Mouse (Mus musculus) liver, embryonic 11.5 days (tissue): Measurements from ENCODE around the gene Gm5105. TPM values are rescaled to one million over a fixed set of nuclear protein-coding genes. Genes with fewer than 3 reads are reported as not detected.

ENCODE experiments used
- ATAC-seq: fragments of 200-750 bp; cut with Nextera tagmentation; replicated peaks from 2 replicates; pipeline ENCODE4 v1.8.0; 2017; ENCODE audit warnings: moderate number of reproducible peaks, mild to moderate bottlenecking, moderate TSS enrichment, moderate library complexity; ENCODE audit not compliant: low FRiP score
- DNase-seq: peaks from one replicate; pipeline ENCODE4 v3.0.0-alpha.2; 2017; ENCODE audit warnings: low spot score
- H3K27ac ChIP-seq: fragments of 300-500 bp; sonication (generic); 2 replicates; pipeline ENCODE4 v1.5.1; 2014; ENCODE audit warnings: mild to moderate bottlenecking, low read depth, low read length, control low read depth
- H3K27me3 ChIP-seq: fragments of 300-500 bp; sonication (generic); replicated peaks from 2 replicates; pipeline ENCODE4 v1.6.1; 2014; ENCODE audit warnings: low read length, mixed read lengths; ENCODE audit not compliant: control insufficient read depth, insufficient read depth
- H3K36me3 ChIP-seq: fragments of 300-500 bp; sonication (generic); 2 replicates; pipeline ENCODE4 v1.6.1; 2014; ENCODE audit warnings: mild to moderate bottlenecking, low read length, moderate library complexity, mixed read lengths; ENCODE audit not compliant: control insufficient read depth, insufficient read depth
- H3K4me1 ChIP-seq: fragments of 300-500 bp; sonication (generic); replicated peaks from 2 replicates; pipeline ENCODE4 v1.6.1; 2014; ENCODE audit warnings: low read length, mixed read lengths; ENCODE audit not compliant: control insufficient read depth, insufficient read depth
- H3K4me2 ChIP-seq: fragments of 300-500 bp; sonication (generic); 2 replicates; pipeline ENCODE4 v1.6.1; 2014; ENCODE audit warnings: mild to moderate bottlenecking, control low read depth, moderate library complexity
- H3K4me3 ChIP-seq: fragments of 300-500 bp; sonication (generic); 2 replicates; pipeline ENCODE4 v1.5.1; 2014; ENCODE audit warnings: low read depth, low read length, control low read depth
- H3K9ac ChIP-seq: fragments of 300-500 bp; sonication (generic); 2 replicates; pipeline ENCODE4 v1.6.1; 2014; ENCODE audit warnings: low read depth, low read length, control low read depth
- H3K9me3 ChIP-seq: fragments of 300-500 bp; sonication (generic); 2 replicates; pipeline ENCODE4 v1.6.1; 2016; ENCODE audit warnings: low read length, inconsistent platforms, mixed read lengths; ENCODE audit not compliant: control insufficient read depth
- WGBS: fragments of 180-500 bp; shearing (Covaris S2); extraction: QIAGEN DNeasy Blood & Tissue Kit; methylation state at CpG from one replicate; pipeline ENCODE4 v1.1.7; 2014; 5-methylcytosine and 5-hydroxymethylcytosine counted together
- polyA plus RNA-seq: library from polyadenylated mRNA; unstranded; fragments of >200 nt; fragmentation: Nextera tagmentation; extraction: Ambion mirVana; gene quantifications from 2 replicates; pipeline ENCODE4 v1.2.1, GENCODE M21; 2014

Gm5105 gene
- polyA plus RNA-seq: not detected in 2 replicates

DNA sequence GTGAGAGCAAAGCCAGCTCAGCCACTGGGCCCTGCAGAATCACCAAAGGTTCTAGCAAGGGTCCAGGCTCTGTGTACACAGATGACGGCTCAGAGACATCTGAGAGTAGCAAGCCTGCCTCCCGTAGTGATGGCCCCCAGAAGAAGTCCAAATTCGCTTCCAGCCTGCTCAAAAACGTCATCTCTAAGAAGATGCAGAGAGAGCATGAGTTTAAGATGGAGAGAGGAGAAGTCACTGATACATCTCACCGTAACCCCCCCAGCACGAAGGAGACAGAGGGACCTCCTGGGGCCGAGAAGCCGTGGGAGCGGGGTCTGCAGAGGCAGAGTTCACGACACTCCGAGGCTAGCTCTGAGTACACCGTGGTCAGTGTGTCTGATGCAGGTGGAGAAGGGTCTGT, at the start of gene Gm5105:
Gene Gm5105 (minus strand): TSS at position 101 of the 400 bp plus-strand sequence.
- DNase-seq (no peak), ATAC-seq (no peak)
- Histone ChIP-seq H3K4me2 (no peak within 1 kb of the TSS), H3K27me3 (no peaks in the 10 kb centered on the region), H3K9me3 (no peaks in the 10 kb centered on the region), H3K4me3 (no peak within 1 kb of the TSS), H3K4me1 (no peaks in the 10 kb centered on the region), H3K9ac (no peak within 1 kb of the TSS), H3K27ac (no peak within 1 kb of the TSS), H3K36me3 (no peaks in the 10 kb centered on the region)
- WGBS: 88% methylated on average over 12 of the region's 12 CpGs

DNA sequence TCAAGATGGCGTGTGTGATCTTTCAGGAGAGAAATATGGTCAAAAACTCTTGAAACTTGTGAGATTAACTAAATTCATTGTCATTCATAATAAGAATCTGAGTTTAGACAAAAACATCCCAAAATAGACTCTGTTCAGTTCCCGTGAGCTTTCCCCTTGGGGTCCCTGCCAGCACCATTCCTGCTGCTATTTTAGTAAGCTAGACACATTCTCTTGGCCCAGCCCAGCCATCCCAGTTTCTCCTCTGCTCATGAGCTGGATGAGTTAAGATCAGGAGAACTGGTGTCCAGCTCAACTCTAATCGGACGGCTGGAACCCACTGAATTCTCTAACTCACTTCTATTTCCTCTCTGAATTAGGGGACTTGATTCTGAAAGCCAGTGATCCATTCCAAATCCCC, 49.7 kb upstream of the Gm5105 start:
- WGBS: 91% methylated on average over 4 of the region's 4 CpGs

DNA sequence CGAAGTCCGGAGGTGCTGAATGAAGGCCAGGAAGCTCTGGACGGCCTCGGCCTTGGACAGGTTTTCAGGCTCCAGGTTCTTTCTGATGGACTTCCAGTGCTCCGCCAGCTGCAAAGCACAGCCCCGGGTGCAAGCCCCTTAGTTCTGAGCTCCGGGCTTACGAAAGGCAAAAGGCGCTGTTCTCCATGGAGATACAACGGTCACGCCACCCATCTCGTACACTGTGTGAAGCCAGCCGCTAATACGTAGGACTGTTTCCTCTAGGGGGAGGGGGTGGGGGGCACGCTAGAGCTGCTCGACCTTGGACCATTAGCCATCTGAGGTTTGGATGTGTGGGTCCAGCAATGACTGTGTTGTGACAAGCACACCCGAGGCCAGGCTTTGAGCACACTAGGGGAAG, 46.9 kb upstream of the Gm5105 start:
- Histone ChIP-seq H3K4me2 (no peak overlapping the region), H3K27me3 (no peaks in the 10 kb centered on the region), H3K4me1 (no peaks in the 10 kb centered on the region), H3K27ac (no peak overlapping the region), H3K36me3 (no peaks in the 10 kb centered on the region), H3K9me3 (no peaks in the 10 kb centered on the region), H3K4me3 (no peak overlapping the region), H3K9ac (no peak overlapping the region)
- 78% methylated on average over 17 of the region's 17 CpGs for WGBS
- no peak for DNase-seq
- no peak for ATAC-seq

More for the DNA sequence above, 49.7 kb upstream of the Gm5105 start:
- ATAC-seq: no peak
- Histone ChIP-seq H3K27me3 (no peaks in the 10 kb centered on the region), H3K9ac (no peak overlapping the region), H3K4me1 (no peaks in the 10 kb centered on the region), H3K27ac (no peak overlapping the region), H3K4me2 (no peak overlapping the region), H3K9me3 (no peaks in the 10 kb centered on the region), H3K4me3 (no peak overlapping the region), H3K36me3 (no peaks in the 10 kb centered on the region)
- DNase-seq: no peak

DNA sequence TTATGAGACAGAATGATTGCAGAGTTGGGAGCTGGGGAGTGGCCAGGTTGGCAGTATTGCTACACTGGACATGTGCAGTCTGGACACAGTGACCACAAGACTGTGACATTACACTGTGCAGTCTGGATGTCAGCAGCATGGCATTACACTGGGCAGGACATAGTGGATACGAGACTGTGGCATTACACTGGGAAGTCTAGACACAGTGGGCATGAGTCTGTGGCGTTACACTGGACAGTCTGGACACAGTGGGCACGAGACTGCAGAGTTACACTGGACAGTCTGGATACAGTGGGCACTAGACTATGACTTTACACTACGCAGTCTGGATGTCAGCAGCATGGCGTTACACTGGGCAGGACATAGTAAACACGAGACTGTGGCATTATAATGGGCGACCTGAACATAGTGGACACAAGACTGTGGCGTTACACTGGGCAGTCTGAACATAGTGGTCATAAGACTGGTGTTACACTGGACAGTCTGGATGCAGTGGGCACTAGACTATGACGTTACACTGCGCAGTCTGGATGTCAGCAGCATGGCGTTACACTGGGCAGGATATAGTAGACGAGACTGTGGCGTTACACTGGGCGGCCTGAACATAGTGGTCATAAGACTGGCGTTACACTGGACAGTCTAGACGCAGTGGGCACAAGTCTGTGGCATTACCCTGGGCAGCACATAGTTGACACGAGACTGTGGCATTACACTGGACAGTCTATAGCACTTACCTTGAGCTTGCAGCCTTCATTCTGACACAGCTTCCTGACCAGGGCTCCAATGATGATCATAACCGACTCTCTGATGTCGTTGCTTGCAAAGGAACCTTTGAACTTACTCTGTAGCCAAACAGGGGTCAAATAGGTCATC, 44.0 kb upstream of the Gm5105 start:
- Histone ChIP-seq H3K4me3 (no peak overlapping the region), H3K4me2 (no peak overlapping the region), H3K9ac (no peak overlapping the region), H3K9me3 (no peaks in the 10 kb centered on the region), H3K36me3 (no peaks in the 10 kb centered on the region), H3K27ac (no peak overlapping the region), H3K27me3 (no peaks in the 10 kb centered on the region), H3K4me1 (no peaks in the 10 kb centered on the region)
- DNase-seq (no peak), ATAC-seq (no peak)
- 85% methylated on average over 19 of the region's 19 CpGs for WGBS

DNA sequence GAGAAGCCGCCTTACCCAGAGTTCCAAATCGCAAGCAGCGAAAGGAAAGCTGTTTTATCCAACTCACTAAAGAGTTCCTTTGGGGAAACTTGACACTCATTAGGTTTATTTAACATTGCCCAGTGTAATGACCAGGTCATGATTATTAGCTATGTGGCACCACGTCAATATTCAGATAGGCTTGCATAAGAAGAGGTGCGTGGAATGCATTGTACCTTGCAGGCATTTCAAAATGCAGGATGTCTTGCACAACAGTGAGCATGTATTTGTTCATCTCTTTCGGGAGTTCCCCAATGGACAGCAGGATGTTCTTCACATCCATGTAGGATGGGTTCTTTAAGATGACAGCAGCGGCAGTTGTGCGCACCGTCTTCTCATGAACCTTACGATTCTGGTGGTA, 39.7 kb upstream of the Gm5105 start:
- Histone ChIP-seq H3K27ac (no peak overlapping the region), H3K4me2 (no peak overlapping the region), H3K4me3 (no peak overlapping the region), H3K4me1 (no peaks in the 10 kb centered on the region), H3K9me3 (no peaks in the 10 kb centered on the region), H3K27me3 (no peaks in the 10 kb centered on the region), H3K36me3 (no peaks in the 10 kb centered on the region), H3K9ac (no peak overlapping the region)
- WGBS: 90% methylated on average over 10 of the region's 10 CpGs
- no peak for DNase-seq
- no peak for ATAC-seq

DNA sequence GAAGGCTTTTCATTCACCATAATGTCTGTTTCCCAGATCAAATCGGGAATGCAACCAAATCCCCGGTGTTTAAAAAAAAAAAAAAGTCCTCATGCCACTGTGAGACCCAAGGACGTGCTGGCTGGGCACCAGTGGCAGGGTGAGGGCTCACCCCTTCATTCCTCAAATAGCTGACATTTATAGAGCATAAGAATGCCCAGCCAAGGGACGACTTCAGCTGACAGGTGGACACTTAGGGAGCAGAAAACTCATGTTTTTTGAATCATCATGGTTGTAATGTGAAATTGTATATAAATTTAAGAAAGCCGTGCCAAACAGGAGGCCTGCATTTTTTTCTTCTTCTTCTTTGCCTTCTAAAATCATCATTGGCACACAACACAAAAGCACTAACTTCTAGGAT, 37.9 kb upstream of the Gm5105 start:
- 78% methylated on average over 5 of the region's 5 CpGs for WGBS
- H3K9ac ChIP-seq: no peak overlapping the region
- H3K4me3 ChIP-seq: no peak overlapping the region
- H3K27ac ChIP-seq: no peak overlapping the region
- no peaks in the 10 kb centered on the region for H3K4me1 ChIP-seq
- H3K9me3 ChIP-seq: no peaks in the 10 kb centered on the region
- H3K4me2 ChIP-seq: no peak overlapping the region
- ATAC-seq (no peak), DNase-seq (no peak)
- H3K36me3 ChIP-seq: no peaks in the 10 kb centered on the region
- no peaks in the 10 kb centered on the region for H3K27me3 ChIP-seq

DNA sequence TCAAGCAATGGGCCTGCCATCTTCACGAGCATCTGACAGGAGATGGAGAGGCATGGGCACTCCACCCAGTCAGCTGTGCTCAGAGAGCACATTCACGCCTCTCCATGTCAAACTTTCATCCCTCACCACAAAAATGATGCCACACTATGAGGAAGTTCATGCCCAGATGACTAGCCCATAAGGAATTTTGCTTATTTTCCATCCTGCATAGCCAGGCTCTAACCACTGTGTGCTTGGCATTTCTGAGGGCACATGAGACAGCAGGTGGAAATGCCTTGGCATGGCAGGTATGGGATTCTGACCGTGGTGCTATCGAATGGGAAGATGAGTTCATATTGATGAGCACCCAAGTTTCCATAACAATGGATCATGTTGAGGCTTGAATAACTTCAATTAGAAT, 36.5 kb upstream of the Gm5105 start:
- WGBS: 85% methylated on average over 4 of the region's 4 CpGs
- Histone ChIP-seq H3K36me3 (no peaks in the 10 kb centered on the region), H3K9me3 (no peaks in the 10 kb centered on the region), H3K27ac (no peak overlapping the region), H3K4me2 (no peak overlapping the region), H3K27me3 (no peaks in the 10 kb centered on the region), H3K9ac (no peak overlapping the region), H3K4me1 (no peaks in the 10 kb centered on the region), H3K4me3 (no peak overlapping the region)
- no peak for DNase-seq
- ATAC-seq: no peak

DNA sequence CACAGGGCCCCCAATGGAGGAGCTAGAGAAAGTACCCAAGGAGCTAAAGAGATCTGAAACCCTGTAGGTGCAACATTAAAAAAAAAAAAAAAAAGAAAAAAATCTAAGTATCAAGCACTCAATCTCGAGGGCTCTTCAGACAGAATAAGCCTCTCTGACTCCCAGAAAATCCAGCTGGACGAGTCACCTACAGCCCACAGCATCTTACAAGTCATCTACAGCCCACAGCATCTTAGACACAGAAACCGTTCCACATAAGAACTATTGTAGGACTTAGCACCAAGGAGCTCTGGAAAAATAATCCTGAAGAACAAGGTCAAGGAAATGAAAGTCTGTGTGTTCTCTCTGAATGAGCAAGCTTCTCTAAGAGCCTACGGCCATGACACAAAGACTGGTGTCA, 34.7 kb upstream of the Gm5105 start:
- Histone ChIP-seq H3K4me1 (no peaks in the 10 kb centered on the region), H3K9me3 (no peaks in the 10 kb centered on the region), H3K36me3 (no peaks in the 10 kb centered on the region), H3K9ac (no peak overlapping the region), H3K27me3 (no peaks in the 10 kb centered on the region), H3K4me3 (no peak overlapping the region), H3K4me2 (no peak overlapping the region), H3K27ac (no peak overlapping the region)
- ATAC-seq (no peak), DNase-seq (no peak)
- WGBS: 87% methylated on average over 4 of the region's 4 CpGs

DNA sequence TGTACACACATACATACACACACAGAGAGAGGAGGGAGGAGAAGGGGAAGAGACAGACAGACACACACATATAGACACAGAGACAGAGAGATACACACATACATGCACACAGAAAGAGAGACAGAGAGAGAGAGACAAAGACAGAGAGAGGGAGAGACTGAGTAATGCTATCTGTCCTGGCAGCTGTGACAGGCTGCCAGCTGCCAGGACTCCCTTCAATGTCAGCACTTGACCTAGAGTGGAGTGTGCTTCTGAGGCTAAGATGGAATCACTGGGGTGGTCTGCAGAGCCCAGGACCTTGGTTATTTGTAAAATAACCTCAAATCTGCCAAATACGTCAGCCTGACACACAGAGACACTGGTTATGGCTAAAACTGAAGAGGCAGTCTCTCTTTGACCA, 30.5 kb upstream of the Gm5105 start:
- no peaks in the 10 kb centered on the region for H3K36me3 ChIP-seq
- no peak for ATAC-seq
- H3K27ac ChIP-seq: no peak overlapping the region
- H3K9ac ChIP-seq: no peak overlapping the region
- H3K4me3 ChIP-seq: no peak overlapping the region
- H3K27me3 ChIP-seq: no peaks in the 10 kb centered on the region
- 71% methylated on average over 1 of the region's 1 CpGs for WGBS
- H3K9me3 ChIP-seq: no peaks in the 10 kb centered on the region
- no peaks in the 10 kb centered on the region for H3K4me1 ChIP-seq
- no peak overlapping the region for H3K4me2 ChIP-seq
- DNase-seq: no peak
